Mouse (Mus musculus): ENCODE measurements around the gene Cdh15. TPM values are rescaled to one million over a fixed set of nuclear protein-coding genes. Genes with fewer than 3 reads are reported as not detected.

Gene Cdh15
- total RNA-seq, 1 experiment = 0.76 TPM

DNA sequence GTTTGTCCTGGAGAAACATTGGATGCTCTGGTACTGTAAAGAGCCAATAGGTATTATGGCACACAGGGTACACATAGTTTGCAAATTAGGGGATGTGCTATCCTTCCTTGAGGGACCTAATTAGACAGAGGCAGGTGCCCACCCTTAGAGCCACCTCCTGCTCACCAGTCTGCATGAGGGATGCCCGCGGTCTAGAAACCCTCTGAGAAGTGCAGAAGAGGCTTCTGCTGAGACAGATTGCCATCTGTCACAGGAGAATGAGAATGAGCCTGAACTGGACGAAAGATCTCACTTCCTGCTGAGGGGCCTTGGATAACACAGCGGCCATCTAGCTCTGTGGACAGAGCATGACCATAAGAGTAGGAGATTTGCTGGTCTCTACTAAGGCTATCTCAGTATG, 65.1 kb downstream of the Cdh15 start:
- no peak overlapping the region for H3K9ac ChIP-seq (ENCODE audit: insufficient read depth, low read depth, low read length, poor library complexity, severe bottlenecking)
- no peak for DNase-seq (ENCODE audit: low read depth, low spot score)
- in situ Hi-C loops (cut with MboI; ENCODE audit: low sequenced_read_pairs in 2 of 2, unreplicated experiment in 2 of 2) = no loop called here
- H3K4me1 ChIP-seq (ENCODE audit: control insufficient read depth in 2 of 2, insufficient read depth in 2 of 2, low read length in 2 of 2, poor library complexity in 1 of 2) = peaks cover 2 to 5% of the 10 kb centered on the region in 2 experiments; a peak in 1 of 4 replicates
- TF ChIP-seq CHD2 (IDR thresholded peaks at IDR 0.05; ENCODE audit: low read depth, low read length) (no peak), MAFK (IDR thresholded peaks at IDR 0.05; ENCODE audit: insufficient read depth, low read depth, low read length) (no peak), ZNF384 (IDR thresholded peaks at IDR 0.05; ENCODE audit: low read depth, low read length) (no peak), HCFC1 (IDR thresholded peaks at IDR 0.05; ENCODE audit: borderline replicate concordance, insufficient read depth, low read length) (no peak), ZC3H11A (IDR thresholded peaks at IDR 0.05; ENCODE audit: borderline replicate concordance, low read depth, low read length) (no peak)
- H3K27ac ChIP-seq (ENCODE audit: insufficient read depth, low read depth, low read length, poor library complexity, severe bottlenecking) = no peak overlapping the region
- H3K36me3 ChIP-seq (ENCODE audit: control insufficient read depth, insufficient read depth, low read length, poor library complexity, severe bottlenecking) = peaks cover 29% of the 10 kb centered on the region
- H3K4me3 ChIP-seq (ENCODE audit: insufficient read depth in 1 of 2, low read depth in 1 of 2, low read length in 2 of 2, poor library complexity in 1 of 2, severe bottlenecking in 1 of 2) = no peak overlapping the region
- no peaks in the 10 kb centered on the region for H3K9me3 ChIP-seq (ENCODE audit: control insufficient read depth, insufficient read depth, low read depth, low read length)

DNA sequence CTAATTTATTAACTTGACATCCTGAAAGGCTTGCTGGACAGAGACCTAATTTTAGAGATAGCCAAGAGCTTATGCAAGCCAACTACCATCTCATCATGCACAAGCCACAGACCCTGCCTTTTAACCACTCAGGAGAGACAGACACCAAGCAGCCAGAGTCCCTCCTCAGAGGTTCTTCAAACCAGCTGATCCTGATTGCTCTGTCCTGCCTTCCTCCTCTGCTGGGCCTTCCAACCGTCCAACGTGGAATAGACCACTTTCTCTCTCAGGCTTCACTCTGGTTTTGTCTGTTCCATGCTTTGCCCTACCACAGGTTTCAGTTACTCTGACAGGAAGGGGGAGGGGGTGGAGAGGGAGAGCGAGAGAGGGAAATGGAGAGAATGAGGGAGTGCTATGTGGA, 69.0 kb downstream of the Cdh15 start:
- no peak for TF ChIP-seq HCFC1 (IDR thresholded peaks at IDR 0.05; ENCODE audit: borderline replicate concordance, insufficient read depth, low read length)
- TF ChIP-seq MAFK (IDR thresholded peaks at IDR 0.05; ENCODE audit: insufficient read depth, low read depth, low read length) = no peak
- no peak for TF ChIP-seq ZNF384 (IDR thresholded peaks at IDR 0.05; ENCODE audit: low read depth, low read length)
- no peak for TF ChIP-seq ZC3H11A (IDR thresholded peaks at IDR 0.05; ENCODE audit: borderline replicate concordance, low read depth, low read length)
- no peak for TF ChIP-seq CHD2 (IDR thresholded peaks at IDR 0.05; ENCODE audit: low read depth, low read length)
- H3K4me3 ChIP-seq (ENCODE audit: insufficient read depth in 1 of 2, low read depth in 1 of 2, low read length in 2 of 2, poor library complexity in 1 of 2, severe bottlenecking in 1 of 2) = no peak overlapping the region

More for the DNA sequence above, 69.0 kb downstream of the Cdh15 start:
- in situ Hi-C loops (cut with MboI; ENCODE audit: low sequenced_read_pairs in 2 of 2, unreplicated experiment in 2 of 2) = no loop called here
- H3K9ac ChIP-seq (ENCODE audit: insufficient read depth, low read depth, low read length, poor library complexity, severe bottlenecking) = no peak overlapping the region
- H3K4me1 ChIP-seq (ENCODE audit: control insufficient read depth in 2 of 2, insufficient read depth in 2 of 2, low read length in 2 of 2, poor library complexity in 1 of 2) = peaks cover 0 to 8% of the 10 kb centered on the region in 2 experiments; a peak in 2 of 4 replicates
- no peaks in the 10 kb centered on the region for H3K9me3 ChIP-seq (ENCODE audit: control insufficient read depth, insufficient read depth, low read depth, low read length)
- H3K36me3 ChIP-seq (ENCODE audit: control insufficient read depth, insufficient read depth, low read length, poor library complexity, severe bottlenecking) = peaks cover 19% of the 10 kb centered on the region
- no peak for DNase-seq (ENCODE audit: low read depth, low spot score)
- no peak overlapping the region for H3K27ac ChIP-seq (ENCODE audit: insufficient read depth, low read depth, low read length, poor library complexity, severe bottlenecking)

Other genes with a start within 250 kb of the Cdh15 start
- gene Galns, start 236.5 kb upstream of the Cdh15 start, total RNA-seq (2012; rRNA removed) = 8.9 and 9.2 TPM in 2 replicates
- 53.2 and 56.1 TPM in 2 replicates for gene Trappc2l, start 236.3 kb upstream of the Cdh15 start, total RNA-seq (2012; rRNA removed)
- not detected in 2 replicates for gene Pabpn1l, start 225.2 kb upstream of the Cdh15 start, total RNA-seq (2012; rRNA removed)
- gene Cbfa2t3, start 148.9 kb upstream of the Cdh15 start, total RNA-seq (2012; rRNA removed) = 0.26 and 0.36 TPM in 2 replicates
- 11.7 and 12.4 TPM in 2 replicates for gene Acsf3, start 72.5 kb upstream of the Cdh15 start, total RNA-seq (2012; rRNA removed)
- 155 and 194 TPM in 2 replicates for gene Ankrd11, start 194.3 kb downstream of the Cdh15 start, total RNA-seq (2012; rRNA removed)
- gene Spg7, start 215.0 kb downstream of the Cdh15 start, total RNA-seq (2012; rRNA removed) = 106 and 160 TPM in 2 replicates